Mouse (Mus musculus): ENCODE measurements around the gene L3mbtl1.
"Not testable (repeated sequence)": the region's sequence is repeated elsewhere in the genome, so short reads cannot be mapped to it uniquely, and the experiment has no call there.

The L3mbtl1 gene

GRCm38 (mm10) chr2:162943148-162943846 lies at the start of gene L3mbtl1:
TSS of gene L3mbtl1 (plus strand) at chr2:162943472.
- DNase-seq (ENCODE audit: low spot score), result peak; percentile 56

- DNase-seq (ENCODE audit: low spot score), result not testable (repeated sequence)
Measured at GRCm38 (mm10) chr2:162899256-162899655, 44.0 kb upstream of the L3mbtl1 start.

GRCm38 (mm10) chr2:162899880-162900589 lies 43.2 kb upstream of the L3mbtl1 start:
- DNase-seq (ENCODE audit: low spot score), result no peak

- no peak for DNase-seq (ENCODE audit: low spot score)
Measured at GRCm38 (mm10) chr2:162900590-162900916, 42.7 kb upstream of the L3mbtl1 start.

GRCm38 (mm10) chr2:162905902-162906301 lies 37.4 kb upstream of the L3mbtl1 start:
- no peak for DNase-seq (ENCODE audit: low spot score)

- DNase-seq (ENCODE audit: low spot score), result no peak
Measured at GRCm38 (mm10) chr2:162908052-162908491, 35.2 kb upstream of the L3mbtl1 start.

GRCm38 (mm10) chr2:162914040-162914439 lies 29.2 kb upstream of the L3mbtl1 start:
- DNase-seq (ENCODE audit: low spot score), result no peak

- DNase-seq (ENCODE audit: low spot score), result no peak
Measured at GRCm38 (mm10) chr2:162914519-162914918, 28.8 kb upstream of the L3mbtl1 start.

GRCm38 (mm10) chr2:162919926-162920325 lies 23.3 kb upstream of the L3mbtl1 start:
- no peak for DNase-seq (ENCODE audit: low spot score)

GRCm38 (mm10) chr2:162922183-162922582 lies 21.1 kb upstream of the L3mbtl1 start:
- DNase-seq (ENCODE audit: low spot score), result peak; percentile 55

GRCm38 (mm10) chr2:162922834-162923233 lies 20.4 kb upstream of the L3mbtl1 start:
- DNase-seq (ENCODE audit: low spot score), result no peak

GRCm38 (mm10) chr2:162924126-162924525 lies 19.1 kb upstream of the L3mbtl1 start:
- DNase-seq (ENCODE audit: low spot score), result no peak

GRCm38 (mm10) chr2:162927918-162928585 lies 15.2 kb upstream of the L3mbtl1 start:
- no peak for DNase-seq (ENCODE audit: low spot score)

- no peak for DNase-seq (ENCODE audit: low spot score)
Measured at GRCm38 (mm10) chr2:162929704-162930103, 13.6 kb upstream of the L3mbtl1 start.

- no peak for DNase-seq (ENCODE audit: low spot score)
Measured at GRCm38 (mm10) chr2:162930516-162931122, 12.7 kb upstream of the L3mbtl1 start.

- DNase-seq (ENCODE audit: low spot score), result peak; percentile 95
Measured at GRCm38 (mm10) chr2:162931123-162931673, 12.1 kb upstream of the L3mbtl1 start, which contains the start of gene Srsf6. TSS of gene Srsf6 (plus strand) at chr2:162931528.

- DNase-seq (ENCODE audit: low spot score), result peak; percentile 79
Measured at GRCm38 (mm10) chr2:162931674-162932650, 11.3 kb upstream of the L3mbtl1 start.

GRCm38 (mm10) chr2:162932706-162933105 lies 10.6 kb upstream of the L3mbtl1 start:
- peak; percentile 52 for DNase-seq (ENCODE audit: low spot score)

GRCm38 (mm10) chr2:162934421-162934820 lies 8.9 kb upstream of the L3mbtl1 start:
- DNase-seq (ENCODE audit: low spot score), result no peak

- no peak for DNase-seq (ENCODE audit: low spot score)
Measured at GRCm38 (mm10) chr2:162935700-162936099, 7.6 kb upstream of the L3mbtl1 start.

GRCm38 (mm10) chr2:162939562-162939961 lies 3.7 kb upstream of the L3mbtl1 start:
- DNase-seq (ENCODE audit: low spot score), result no peak

Data from testis, postnatal 10 days (tissue).